Mouse (Mus musculus) kidney, postnatal 36 days (tissue): ENCODE measurements around the gene Rarg.
"Not testable (repeated sequence)": the region's sequence is repeated elsewhere in the genome, so short reads cannot be mapped to it uniquely, and the experiment has no call there.

Source experiments
- DNase-seq, 2 experiments: peaks; one replicate each; pipeline ENCODE4 v3.0.0; 2021 to 2022; ENCODE audit warnings: mixed read lengths in 2 of 2

Gene Rarg

DNA sequence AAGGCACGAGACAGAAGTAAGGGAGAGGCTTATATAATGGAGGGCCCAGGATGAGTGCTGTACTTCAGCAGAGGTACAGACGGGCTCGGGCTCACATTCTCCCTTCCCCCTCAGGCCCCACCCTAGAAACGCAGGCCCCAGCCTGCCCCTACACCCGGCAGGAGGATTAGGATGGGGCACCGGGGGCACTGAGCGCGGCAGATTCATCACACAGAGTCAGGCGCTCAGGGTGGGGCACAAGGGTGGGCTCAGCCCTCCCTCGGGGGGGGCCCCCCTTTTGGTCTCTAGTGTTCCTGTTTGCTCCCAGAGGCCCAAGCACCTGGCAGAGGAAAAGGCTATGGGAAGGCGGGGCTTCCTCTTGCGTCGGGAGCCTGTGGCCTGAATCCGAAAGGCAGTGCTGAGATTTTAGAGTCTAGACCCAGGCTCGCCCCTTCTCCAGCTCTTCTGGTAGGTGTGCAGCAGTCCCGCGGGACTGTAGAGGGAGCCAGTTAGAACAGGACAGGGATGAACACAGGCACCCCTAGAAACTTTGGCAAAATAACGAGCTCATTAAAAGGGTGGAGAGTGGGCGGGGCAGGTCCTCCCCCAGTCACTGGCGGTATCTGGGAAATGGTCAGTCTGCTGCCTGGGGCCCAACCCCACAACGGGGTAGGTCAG, 21.8 kb downstream of the Rarg start:
- peak; percentile 70 to 71 for DNase-seq

DNA sequence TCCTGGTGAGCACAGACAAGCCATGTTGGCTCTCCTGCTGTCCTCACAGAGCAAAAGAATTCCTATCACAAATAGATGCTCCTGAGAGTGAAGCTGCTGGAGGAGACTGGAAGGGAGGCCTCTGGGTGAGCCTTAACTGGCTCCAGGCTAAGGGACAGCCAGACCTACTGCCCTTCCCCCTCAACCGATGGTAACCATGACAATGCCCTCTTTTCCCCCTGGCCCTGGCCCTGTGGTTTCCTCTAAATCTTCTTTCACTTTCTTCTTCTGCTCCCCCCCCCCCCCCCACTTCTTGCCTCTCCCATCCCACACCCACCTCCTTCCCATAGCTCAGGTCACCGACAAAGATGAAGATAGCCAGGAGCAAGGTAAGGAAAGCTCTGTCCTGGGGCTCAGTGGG, 23.4 kb downstream of the Rarg start:
- peak in 1 of 2 experiments; percentile 45 for DNase-seq

DNA sequence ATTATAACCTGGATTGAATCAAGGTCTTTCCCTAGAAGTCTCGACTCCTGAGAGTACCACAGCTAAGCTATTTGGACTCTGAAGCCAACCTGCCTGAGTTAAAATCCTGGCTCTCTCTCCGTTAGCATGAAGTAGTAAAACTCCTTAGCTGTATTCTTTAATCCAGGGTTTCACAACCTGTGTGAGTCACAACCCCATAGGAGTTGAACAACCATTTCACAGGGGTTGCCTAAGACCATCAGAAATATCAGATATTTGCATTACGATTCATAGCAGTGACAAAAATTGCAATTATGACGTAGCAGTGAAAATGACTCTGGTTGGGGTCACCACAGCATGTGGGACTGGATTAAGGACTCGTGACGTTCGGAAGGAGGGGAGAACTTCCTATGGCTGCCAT, 24.6 kb downstream of the Rarg start:
- DNase-seq = no peak

DNA sequence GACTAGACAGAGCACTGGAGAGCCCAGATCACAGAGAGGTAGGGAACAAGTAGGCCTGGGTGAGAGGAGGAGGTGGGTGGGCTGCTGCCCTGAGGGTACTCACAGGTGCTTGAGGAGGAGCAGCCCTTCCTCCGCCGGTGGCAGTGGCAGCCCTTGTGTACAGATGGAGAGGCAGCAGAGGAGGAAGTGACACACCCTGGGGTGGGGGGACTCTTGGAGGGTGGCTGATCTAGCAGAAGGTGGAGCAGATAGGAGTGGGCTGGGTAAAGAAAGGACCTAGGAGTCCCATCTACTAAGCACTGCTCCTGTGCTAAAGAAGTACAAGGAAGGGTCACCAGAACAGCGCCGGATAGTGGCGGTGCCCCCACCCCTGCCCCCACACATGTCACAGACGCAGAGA, 25.6 kb downstream of the Rarg start, which contains the start of gene Itgb7:
Itgb7 (minus strand) TSS at position 197 of the 400 bp plus-strand sequence.
- DNase-seq = no peak

DNA sequence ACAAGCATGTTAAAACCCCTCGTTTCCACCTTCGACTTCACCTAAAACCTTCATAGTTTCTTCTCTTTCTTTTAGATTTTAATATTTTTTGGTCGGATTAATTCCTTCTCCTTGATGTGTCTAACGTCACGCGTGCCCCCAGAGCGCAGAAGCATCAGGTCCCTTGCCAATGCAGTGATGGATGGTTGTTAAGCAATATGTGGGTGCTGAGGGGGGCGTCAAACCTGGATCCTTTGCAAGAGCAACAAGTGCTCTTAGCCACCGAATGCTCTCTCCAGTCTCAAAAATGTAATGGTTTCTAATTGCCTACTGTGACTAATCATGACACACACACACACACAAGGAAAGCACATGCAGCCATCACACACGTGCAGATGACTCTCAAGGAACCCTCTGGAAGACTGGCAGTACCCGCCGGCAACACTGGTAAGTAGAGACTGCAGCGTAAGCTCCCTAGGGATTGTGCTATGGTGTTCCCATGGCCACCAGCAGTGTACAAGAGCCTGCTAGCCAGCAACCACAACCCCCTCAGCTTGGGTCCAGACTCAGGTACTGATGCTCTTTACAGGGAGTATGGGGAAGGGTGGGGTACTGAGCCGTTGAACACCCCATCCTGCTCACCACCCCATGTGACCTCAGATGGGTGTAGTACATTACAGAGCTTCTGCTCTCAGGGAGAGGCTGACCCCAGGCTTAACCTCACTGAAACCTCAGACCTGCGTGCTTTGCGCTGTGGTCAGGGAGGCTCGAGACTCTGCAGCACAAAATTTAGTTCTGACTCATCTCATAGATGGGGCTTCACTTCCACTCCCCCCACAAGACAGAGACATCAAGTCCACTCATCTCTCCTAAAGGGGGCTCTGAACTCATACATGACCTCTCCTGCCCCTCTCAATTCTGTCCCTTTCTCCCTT, 26.7 kb downstream of the Rarg start:
- DNase-seq = no peak

DNA sequence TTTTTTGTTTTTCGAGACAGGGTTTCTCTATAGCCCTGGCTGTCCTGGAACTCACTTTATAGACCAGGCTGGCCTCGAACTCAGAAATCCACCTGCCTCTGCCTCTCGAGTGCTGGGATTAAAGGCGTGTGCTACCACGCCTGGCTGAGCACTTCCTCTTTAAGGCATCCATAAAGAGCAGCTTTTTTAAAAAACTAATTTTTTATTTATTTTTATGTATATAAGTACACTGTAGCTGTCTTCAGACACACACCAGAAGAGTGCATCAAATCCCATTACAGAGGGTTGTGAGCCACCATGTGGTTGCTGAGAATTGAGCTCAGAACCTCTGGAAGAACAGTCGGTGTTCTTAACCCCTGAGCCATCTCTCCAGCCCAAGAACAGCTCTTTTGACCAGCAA, 31.7 kb downstream of the Rarg start:
- not testable (repeated sequence) for DNase-seq

DNA sequence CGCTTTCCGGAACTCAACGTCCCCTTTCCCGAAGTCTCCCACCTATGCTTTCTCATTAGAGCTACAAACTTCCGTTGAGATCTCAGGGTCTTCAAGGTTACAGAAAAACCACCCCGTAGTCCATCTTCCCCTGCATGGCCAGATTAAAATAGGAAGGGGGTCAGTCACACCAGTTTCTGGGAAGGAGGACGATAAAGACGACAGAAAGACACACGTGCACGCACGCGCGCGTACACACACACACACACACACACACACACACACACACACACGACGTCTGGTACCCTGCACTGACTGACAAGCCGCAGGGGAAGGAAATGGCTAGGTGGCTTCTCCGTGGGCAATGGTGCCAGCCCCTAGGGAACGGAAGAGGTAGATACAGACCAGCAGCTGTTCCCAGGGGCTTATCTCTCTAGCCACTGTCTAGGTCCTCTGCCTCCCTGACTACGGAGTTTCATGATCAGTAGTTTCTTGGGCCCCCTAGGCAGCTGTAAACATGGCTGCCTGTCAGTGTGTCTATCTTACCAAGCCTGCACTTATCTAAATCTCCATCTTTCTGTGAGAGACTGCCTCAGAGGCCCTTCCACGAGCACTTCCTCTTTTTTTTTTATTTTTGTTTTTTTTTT, 32.2 kb downstream of the Rarg start:
- DNase-seq = no peak

DNA sequence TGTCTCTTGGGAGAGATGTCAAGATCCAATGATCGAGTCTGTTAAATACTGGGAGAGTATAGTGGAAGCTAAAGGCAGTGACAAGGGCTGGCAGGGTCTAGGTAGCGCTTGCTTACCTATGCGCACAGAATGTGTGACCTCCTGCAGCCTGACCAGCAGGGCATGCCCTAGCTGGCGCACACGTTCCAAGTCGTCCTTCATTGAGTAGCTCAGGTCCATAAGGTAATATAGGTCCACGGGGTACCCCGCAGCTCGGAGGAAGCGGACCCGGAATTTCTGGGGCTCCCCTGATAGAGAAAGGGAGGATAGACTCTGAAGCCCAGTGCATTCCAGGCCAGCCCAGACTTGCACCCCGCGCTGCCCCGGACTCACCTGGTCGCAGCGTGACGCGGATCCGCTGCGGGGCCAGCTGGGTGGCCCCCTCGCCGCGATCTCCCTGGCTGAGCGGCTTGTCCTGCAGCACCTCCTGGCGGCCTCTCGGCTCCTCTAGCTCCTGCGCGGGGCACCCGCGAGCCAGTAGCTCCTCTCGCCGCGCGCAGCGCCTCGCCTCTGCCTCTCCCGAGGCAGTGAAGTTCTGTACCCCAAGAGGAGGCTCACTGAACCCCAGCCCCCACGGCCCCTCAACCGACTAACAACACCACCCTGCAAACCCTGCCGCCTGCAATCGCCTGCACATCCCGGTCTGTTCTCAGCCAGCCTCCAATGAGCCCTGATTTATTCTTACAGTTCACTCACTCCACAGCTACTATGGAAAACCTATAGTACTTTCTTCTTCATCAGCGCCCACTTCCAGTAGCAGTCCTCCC, 32.9 kb downstream of the Rarg start:
- peak; percentile 80 to 93 for DNase-seq

DNA sequence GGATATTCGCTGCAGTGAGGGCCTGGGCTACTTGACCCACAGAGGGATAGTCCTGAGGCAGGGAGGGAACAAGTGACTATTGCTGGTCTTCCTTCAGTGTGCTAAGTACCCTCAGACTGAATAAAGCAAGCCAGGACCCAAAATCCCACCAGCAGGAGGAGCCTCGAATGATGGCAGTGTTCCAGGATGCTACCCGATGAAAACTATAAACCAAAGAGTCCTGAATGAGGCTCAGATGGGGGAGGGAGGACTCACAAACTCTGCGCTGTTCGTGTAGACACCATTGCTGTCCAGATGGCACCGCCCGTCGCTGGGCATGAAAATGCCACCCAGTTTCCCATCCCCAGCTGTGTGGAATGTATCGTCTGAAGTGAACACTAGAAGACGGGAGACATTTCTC, 34.9 kb downstream of the Rarg start:
- no peak for DNase-seq

DNA sequence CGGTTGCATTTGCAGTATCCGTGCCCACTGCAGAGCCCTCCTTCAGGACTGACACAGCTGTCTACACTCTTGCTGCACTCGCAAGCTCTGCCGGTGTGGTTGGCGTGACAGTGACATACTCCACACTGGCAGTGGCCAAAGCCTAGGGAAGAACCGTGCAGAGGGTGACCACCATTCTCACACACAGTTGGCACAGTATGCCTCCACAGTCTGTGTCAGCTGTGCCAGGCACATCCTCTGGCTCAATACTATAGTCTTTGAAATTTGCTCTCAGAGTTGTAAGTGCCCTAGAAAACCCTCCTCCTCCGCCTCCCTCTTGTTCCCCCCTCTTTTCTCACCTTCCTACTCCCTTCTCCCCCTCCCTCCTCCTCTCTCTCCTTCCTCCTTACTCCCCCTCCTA, 40.0 kb downstream of the Rarg start:
- no peak for DNase-seq

DNA sequence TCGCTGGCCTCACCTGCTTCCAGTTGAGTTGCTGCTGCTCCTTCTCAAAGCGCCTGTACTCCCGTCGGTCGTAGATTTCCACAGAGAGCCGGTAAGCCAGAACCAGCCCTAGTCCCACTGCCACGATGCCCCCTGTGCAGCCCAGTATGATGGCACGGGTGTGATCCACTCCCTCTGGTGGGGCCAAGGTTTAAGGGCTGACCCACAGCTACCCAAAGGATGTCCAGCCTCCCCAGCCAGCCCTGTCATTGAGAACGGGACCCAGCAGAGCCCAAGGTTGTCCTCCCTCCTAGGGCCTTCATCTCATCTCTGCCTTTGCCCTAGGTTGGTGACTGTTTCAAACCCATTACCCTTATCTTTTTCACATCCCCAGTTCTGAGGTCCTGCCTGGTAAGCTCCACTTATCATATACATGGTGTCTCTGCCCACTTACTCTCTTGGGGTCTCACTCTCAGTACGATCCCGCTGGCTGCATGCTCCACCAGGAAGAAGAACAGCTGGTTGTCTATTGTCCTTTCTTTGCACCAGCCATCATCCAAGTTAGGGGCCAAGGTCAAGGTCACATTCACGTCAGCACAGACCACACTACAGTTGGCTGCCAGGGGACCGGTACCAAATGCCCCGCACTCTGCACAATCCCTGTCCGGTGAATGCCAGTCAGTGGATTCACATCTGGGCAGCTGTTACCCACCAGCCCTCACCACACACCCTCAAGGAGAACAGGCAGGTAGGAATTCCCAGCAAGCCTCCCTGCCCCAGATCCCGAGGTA, 40.7 kb downstream of the Rarg start:
- no peak for DNase-seq

DNA sequence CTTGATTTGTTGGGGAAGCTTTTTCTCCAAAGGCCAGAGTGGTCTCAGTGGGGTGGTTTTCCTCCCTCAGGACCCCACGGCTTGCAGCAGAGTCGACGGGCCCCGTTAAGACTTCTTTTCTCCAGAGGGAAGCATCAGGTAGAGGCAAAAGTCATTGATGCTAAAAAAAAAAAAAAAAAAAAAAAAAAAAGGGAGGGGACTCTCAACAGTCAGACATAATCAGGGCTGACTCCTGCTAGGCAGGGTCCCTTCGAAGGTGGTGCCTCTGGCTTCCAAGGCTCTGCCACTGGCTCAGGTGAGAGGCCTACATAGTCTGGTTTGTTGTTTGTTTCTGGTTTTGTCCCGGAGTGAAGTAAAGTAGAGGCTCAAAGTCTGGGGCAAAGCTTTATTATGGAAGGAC, 41.7 kb downstream of the Rarg start:
- DNase-seq = no peak

DNA sequence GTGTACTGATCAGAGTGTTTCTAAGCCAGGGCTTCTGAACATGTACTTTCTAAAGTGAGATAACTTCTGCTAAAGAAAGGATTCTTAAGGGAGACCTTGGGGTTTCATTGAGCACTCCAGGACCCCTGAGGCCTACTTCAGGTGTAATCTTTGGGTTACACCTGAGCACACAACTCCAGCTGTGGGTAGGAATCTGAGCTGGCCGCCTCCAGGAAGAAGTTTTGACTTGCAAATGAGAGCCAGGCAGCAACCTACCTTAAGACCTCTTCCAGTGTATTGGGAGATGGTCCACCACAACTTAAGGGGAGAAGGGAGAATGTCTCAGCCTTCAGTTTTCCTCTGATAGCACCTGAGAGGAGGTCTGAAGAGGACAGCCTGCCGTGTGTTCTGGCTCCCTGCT, 43.2 kb downstream of the Rarg start:
- DNase-seq = no peak

DNA sequence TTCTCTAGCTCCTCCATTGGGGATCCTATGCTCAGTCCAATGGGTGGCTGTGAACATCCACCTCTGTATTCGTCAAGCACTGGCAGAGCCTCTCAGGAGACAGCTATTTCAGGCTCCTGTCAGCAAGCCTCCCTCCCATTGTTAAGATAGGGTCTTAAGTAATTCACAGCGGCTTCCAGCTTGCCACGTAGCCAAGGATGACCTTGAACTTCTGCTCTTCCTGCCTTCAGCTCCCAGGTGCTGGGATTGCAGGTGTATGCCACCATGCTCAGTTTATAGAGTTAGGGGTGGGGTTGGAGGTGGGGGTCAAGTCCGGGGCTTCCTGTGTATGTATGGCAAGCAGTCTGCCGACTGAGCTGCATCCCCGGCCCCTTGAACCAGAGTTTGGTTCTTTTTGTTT, 45.4 kb downstream of the Rarg start:
- no peak for DNase-seq

DNA sequence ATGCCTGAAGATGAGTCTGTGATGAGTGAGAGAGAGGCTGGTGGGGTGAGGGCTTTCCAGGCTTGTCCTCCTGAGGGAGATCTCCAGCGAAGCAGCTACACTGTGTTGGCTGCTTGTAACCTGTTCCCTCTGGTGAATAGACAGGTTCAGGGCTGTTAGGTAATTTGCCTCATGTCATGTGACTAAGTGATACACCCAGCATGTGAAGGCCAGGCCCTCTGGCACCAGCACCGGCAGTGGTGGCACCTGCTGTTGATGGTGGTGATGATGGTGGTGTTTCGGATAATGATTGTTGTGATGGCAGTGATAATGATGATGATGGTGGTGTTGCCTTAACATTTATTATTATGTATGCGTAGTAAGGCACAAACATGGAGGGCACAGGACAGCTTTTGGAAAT, 46.5 kb downstream of the Rarg start:
- DNase-seq = no peak

DNA sequence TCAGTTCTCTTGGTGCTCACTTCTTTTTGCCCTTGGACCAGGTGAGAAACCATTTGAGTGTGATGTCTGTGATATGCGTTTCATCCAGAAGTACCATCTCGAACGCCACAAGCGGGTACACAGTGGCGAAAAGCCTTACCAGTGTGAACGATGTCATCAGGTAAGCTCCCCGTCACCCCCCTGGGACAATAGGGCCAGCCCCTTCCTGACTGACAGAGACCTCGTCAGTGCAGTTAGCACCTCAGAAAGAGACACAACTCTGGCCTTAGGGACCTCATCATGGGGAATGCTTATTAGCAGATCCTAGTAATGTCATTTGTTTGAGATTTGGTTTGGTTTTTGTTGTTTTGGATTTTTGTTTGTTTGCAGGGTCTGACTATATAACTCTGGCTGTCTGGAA, 48.2 kb downstream of the Rarg start:
- no peak for DNase-seq

DNA sequence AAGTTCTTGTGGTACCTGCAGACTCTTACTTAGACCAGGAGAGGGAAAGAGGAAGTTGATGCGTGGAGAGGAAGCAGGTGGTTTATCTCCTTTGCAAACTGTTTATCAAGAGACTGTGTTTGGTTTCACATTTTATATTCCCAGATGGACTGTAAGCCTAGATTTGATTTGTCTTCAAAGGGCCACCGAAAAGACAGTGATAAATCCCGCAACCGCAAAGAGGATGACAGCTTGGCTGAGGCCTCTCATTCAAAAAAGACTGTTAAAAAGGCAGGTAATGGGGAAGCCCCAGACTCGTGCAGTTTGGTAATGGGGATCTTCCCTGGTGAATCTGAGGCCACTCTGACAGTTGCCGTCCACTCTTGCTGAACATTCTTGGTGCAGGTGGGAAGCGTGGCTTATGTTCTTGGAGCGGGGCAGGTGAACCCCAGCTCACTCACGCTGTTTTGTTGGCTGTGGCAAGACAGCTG, 49.2 kb downstream of the Rarg start:
- no peak for DNase-seq

DNA sequence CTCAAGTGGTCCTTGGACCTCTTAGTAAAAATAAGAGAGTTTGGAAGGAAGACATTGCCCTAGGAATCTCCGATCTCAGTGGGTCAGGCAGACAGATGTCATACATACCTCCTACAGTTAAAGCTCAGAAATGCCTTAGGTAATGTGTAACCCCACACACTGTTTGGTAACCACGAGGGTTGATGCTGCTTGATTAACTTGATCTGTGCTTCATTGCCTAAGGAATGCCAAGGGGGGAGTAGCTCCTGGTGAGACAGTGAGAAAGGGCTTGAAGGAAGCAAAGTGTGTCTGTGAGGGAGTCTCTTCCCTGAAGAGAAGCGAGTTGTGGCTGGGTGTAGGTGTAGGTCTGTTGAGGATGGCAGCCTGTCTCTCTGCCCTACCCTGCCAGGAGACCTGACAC, 50.0 kb downstream of the Rarg start:
- DNase-seq = peak in 1 of 2 experiments; percentile 69

DNA sequence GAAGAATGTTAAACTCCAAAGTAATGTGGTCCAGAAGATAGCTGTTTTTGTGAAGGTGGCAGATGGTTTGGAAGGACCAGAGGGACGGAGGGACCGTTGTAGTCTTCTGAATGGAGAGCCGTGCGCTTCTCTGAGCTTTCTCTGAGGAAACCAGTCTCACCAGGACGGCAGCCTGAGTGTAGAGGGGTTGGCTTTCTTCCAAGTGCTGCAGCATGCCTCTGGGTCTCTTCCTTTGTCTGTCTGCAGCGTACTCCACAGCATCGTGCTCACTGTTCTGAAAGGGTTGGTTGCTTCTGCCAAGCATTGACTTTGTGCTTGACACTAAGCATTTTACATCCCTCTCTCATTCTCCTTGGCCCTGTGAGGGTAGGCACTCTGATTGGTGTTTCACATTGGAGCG, 51.5 kb downstream of the Rarg start:
- no peak for DNase-seq

DNA sequence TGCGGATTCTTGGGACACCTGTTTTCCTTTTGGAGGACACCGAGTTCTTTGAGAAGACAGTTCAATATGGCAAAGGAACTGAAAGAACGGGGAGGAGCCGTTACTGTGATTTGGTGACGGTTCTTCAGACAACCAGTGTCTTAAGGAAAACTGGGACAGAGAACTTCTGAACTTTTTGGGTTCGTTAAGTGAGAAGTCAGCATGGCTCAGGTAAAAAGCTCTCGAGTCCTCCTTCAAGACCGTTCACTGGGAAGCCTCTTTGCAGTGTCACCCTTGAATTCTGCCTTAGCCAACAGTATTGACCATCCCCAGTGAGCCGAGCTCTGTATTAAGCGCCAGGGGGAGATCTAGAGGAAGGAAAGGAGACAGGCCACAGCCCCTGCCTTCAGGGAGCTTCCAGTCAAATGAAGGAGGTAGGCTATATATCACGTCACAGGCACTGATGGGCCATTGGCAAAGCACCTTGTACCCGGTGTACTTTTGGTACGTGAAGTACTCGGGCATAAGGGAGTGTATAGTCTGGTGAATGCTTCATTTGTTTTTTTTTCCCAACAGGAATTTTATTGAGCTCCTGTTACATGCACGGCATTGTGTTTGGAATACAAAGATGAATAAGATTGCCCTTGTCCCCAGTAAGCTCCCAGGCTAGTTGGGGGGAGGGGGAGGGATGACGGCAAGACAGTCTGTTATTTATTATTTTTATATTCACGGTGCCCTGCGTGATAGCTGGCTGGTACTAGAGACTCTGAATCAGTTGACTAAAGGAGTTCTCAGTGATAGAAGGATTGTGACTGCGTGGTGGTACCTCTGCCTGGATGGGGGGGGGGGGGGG, 52.4 kb downstream of the Rarg start, which contains the start of gene Csad:
Csad (minus strand) TSS at position 51 of the 832 bp plus-strand sequence.
- DNase-seq = no peak

DNA sequence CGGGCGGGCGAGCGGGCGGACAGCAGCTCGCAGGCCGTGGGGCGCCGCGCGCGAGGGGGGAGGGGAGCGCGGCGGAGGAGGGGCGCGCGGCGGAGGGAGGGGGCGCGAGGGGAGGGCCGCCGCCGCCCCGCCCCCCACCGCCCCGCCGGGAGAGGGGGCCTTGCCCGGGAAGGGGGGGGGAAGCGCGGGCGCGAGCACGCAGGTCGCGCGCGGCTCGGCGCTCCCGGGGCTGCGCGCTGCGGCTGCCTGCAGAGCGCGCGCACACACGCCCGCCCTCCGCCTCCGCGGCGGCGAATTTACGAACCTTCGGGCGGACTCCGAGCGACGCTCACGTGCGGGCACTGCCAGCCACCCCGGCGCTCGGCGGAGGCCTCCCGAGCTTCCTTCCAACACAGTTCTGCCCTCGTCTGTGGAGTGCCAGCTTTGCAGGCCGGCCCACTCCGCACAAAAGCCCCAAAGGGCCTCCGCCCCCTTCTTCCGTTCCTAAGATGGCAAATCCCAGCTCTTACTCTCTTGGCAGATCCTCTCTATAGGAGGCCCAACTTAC, 53.4 kb downstream of the Rarg start:
- peak; percentile 74 to 84 for DNase-seq
